Mouse (Mus musculus): ENCODE measurements around the gene Zfp143. TPM values are rescaled to one million over a fixed set of nuclear protein-coding genes. Genes with fewer than 3 reads are reported as not detected.
"Not testable (repeated sequence)": the region's sequence is repeated elsewhere in the genome, so short reads cannot be mapped to it uniquely, and the experiment has no call there.

Zfp143 gene
- polyA plus RNA-seq (2016; fragmentation: Nextera tagmentation; extraction: Ambion mirVana), result 21.6 and 24.3 TPM in 2 replicates

DNA sequence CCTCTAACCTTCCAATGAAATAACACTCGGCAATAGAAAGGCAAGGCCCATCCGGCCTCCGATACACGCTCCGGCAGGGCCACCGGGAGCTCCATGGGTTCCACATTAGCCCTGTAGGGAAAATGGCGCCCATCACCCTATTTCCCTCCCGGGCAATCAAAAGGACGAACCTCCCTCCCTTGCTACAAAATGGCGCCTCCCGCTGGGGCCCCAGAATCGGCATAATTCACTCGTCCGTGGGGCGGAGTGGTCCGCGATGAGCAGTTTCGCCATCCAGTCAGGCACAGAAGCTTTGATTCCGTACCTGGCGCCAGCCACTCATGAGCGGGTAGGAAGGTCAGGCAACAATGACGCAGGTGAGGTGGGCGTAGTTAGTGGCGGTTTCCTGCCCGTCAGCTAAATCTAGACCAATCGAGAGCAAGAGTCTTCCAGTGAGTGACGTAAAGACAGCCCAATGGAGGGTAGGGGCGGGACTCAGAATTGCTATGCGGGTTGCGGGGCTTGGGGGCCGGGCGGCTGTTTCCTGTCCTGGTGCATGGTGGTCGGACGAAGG lies at the start of gene Zfp143:
Zfp143 (plus strand) TSS at position 19 of the 553 bp plus-strand sequence.
- Histone ChIP-seq H3K4me2 (peak within 1 kb of the TSS; percentile 67), H3K9me3 (no peaks in the 10 kb centered on the region), H3K27ac (peak within 1 kb of the TSS; percentile 100), H3K27me3 (no peaks in the 10 kb centered on the region), H3K4me1 (replicated peaks) (peaks cover 10% of the 10 kb centered on the region), H3K4me3 (replicated peaks) (peak within 1 kb of the TSS; percentile 80), H3K36me3 (peaks cover 32% of the 10 kb centered on the region), H3K9ac (replicated peaks) (peak within 1 kb of the TSS; percentile 98)
- under 1% methylated on average over 34 of the region's 34 CpGs for WGBS
- ATAC-seq (ENCODE audit: insufficient number of reproducible peaks, insufficient read depth, low FRiP score, low TSS enrichment, low read depth), result peak; percentile 99

- no peak overlapping the region for H3K4me2 ChIP-seq
- H3K36me3 ChIP-seq, result no peaks in the 10 kb centered on the region
- WGBS, result 51% methylated on average over 1 of the region's 1 CpGs
- H3K9me3 ChIP-seq, result no peaks in the 10 kb centered on the region
- H3K4me3 ChIP-seq (replicated peaks), result no peak overlapping the region
- H3K4me1 ChIP-seq (replicated peaks), result no peaks in the 10 kb centered on the region
- no peak overlapping the region for H3K9ac ChIP-seq (replicated peaks)
- H3K27me3 ChIP-seq, result no peaks in the 10 kb centered on the region
- ATAC-seq (ENCODE audit: insufficient number of reproducible peaks, insufficient read depth, low FRiP score, low TSS enrichment, low read depth), result no peak
- no peak overlapping the region for H3K27ac ChIP-seq
Measured at GRCm38 (mm10) chr7:110011417-110011816, 49.6 kb upstream of the Zfp143 start.

GRCm38 (mm10) chr7:110014272-110014671 lies 46.7 kb upstream of the Zfp143 start:
- H3K9ac ChIP-seq (replicated peaks), result no peak overlapping the region
- no peak overlapping the region for H3K4me3 ChIP-seq (replicated peaks)
- ATAC-seq (ENCODE audit: insufficient number of reproducible peaks, insufficient read depth, low FRiP score, low TSS enrichment, low read depth), result no peak
- peaks cover 3% of the 10 kb centered on the region; the same call in 1 of the 2 replicates for H3K4me1 ChIP-seq (replicated peaks)
- H3K27ac ChIP-seq, result no peak overlapping the region
- no peaks in the 10 kb centered on the region for H3K9me3 ChIP-seq
- no peak overlapping the region for H3K4me2 ChIP-seq
- no peaks in the 10 kb centered on the region for H3K36me3 ChIP-seq
- 86% methylated on average over 5 of the region's 5 CpGs for WGBS
- no peaks in the 10 kb centered on the region for H3K27me3 ChIP-seq

DNA sequence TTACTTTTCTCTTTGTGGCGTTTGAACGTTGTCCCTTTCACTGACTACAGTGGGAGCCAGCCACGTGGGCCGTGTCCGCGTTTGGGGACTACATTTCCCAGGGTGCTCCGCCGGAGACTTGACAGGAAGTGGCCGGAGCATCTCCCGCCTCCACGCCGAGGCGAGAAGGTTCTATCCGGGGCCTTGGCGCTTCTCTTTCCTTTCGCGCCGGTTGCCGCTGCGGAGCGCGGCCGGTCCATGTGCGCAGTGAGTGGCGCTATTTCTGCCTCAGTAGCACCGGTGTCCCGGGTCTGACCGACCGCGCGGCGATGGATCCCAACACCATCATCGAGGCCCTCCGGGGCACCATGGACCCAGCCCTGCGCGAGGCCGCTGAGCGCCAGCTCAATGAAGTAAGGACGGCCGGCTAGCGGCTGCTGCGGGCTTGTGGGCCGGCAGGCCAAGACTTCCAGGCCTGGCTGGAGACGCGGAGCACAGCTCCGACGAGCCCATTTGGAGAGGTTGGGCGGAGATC lies 42.8 kb upstream of the Zfp143 start, which contains the start of gene Ipo7:
Ipo7 (plus strand) TSS at position 158 of the 514 bp plus-strand sequence.
- peak within 1 kb of the TSS; percentile 99 for H3K4me3 ChIP-seq (replicated peaks)
- no peaks in the 10 kb centered on the region for H3K9me3 ChIP-seq
- H3K27ac ChIP-seq, result peak within 1 kb of the TSS; percentile 96
- peak within 1 kb of the TSS; percentile 99 for H3K9ac ChIP-seq (replicated peaks)
- peak within 1 kb of the TSS; percentile 88 for H3K4me2 ChIP-seq
- H3K27me3 ChIP-seq, result no peaks in the 10 kb centered on the region
- ATAC-seq (ENCODE audit: insufficient number of reproducible peaks, insufficient read depth, low FRiP score, low TSS enrichment, low read depth), result peak; percentile 93
- 0 out of 2 replicates have a peak, but pooled peaks cover 7% of the 10 kb centered on the region for H3K36me3 ChIP-seq
- WGBS, result under 1% methylated on average over 48 of the region's 48 CpGs
- peaks cover 7% of the 10 kb centered on the region for H3K4me1 ChIP-seq (replicated peaks)

DNA sequence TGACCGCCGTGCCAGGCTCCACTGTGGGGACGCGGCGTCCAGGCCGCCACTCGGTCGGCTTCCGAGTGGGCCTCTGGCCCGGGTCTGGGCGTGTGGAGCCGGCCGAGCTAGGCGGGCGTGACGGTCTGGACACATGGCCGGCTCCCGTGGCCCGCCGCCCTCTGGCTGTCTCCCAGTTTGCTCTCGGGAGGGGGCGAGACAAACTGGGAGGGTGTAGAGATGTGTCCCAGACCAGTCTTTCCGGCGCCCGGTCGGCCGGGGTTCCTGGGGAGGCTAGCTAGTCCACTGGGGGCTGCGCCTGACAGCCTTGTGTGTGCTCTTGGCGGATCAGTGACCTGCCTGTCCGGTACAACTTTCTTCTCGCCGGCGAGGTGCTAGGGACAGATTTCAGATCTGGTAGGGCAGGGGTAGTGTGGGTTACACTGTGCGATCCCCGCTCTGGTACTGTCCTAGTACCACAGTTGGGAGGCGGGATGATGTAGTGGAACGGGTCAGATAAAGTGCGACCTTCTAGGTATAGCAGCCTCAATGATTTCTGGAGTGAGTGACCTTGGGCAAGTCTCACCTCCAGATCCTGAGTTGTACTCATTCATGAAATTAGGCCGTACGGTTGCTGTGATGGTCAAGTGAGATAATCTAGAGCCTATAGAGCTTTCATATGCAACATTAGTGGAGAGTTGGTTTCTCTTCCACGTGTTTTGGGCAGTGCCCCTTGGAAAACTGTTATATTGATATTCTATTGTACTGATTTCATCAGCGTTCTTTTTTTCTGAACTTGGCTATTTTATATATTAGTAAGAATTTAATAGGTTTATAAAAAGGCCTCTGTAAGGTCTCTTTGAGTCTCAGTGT lies 42.2 kb upstream of the Zfp143 start:
- H3K27me3 ChIP-seq, result no peaks in the 10 kb centered on the region
- ATAC-seq (ENCODE audit: insufficient number of reproducible peaks, insufficient read depth, low FRiP score, low TSS enrichment, low read depth), result peak; percentile 68
- H3K36me3 ChIP-seq, result 0 out of 2 replicates have a peak, but pooled peaks cover 7% of the 10 kb centered on the region
- peak overlapping the region; percentile 99 for H3K9ac ChIP-seq (replicated peaks)
- H3K4me2 ChIP-seq, result peak overlapping the region; percentile 88
- peak overlapping the region; percentile 99 for H3K4me3 ChIP-seq (replicated peaks)
- peak overlapping the region; percentile 96 for H3K27ac ChIP-seq
- peaks cover 7% of the 10 kb centered on the region for H3K4me1 ChIP-seq (replicated peaks)
- H3K9me3 ChIP-seq, result no peaks in the 10 kb centered on the region
- 0% methylated on average over 42 of the region's 42 CpGs for WGBS

DNA sequence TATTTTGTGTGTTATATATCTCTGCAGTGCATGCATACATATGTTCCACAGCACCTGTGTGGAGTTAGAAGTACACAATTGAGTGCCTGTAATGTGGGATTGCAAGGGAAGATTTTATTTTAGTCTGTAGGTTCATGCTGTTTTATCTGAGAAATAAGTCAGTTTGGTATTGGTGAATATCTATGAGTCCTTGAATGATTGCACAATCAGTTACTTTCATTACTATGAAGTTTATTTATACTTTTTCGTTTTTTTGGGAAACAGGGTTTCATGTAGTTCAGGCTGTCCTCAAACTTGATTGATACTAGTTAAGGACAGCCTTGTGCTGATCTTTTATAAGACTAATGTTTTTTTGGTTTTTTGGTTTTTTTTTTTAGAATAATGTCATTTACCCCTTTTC lies 37.5 kb upstream of the Zfp143 start:
- Histone ChIP-seq H3K4me2 (no peak overlapping the region), H3K4me3 (replicated peaks) (no peak overlapping the region), H3K9me3 (peaks cover 6% of the 10 kb centered on the region; the same call in 1 of the 2 replicates), H3K27me3 (no peaks in the 10 kb centered on the region), H3K4me1 (replicated peaks) (peaks cover 7% of the 10 kb centered on the region), H3K27ac (no peak overlapping the region), H3K9ac (replicated peaks) (no peak overlapping the region), H3K36me3 (peaks cover 27% of the 10 kb centered on the region; the same call in 1 of the 2 replicates)
- WGBS, result 97% methylated on average over 1 of the region's 1 CpGs
- ATAC-seq (ENCODE audit: insufficient number of reproducible peaks, insufficient read depth, low FRiP score, low TSS enrichment, low read depth), result no peak

- no peaks in the 10 kb centered on the region for H3K4me1 ChIP-seq (replicated peaks)
- 84% methylated on average over 2 of the region's 2 CpGs for WGBS
- ATAC-seq (ENCODE audit: insufficient number of reproducible peaks, insufficient read depth, low FRiP score, low TSS enrichment, low read depth), result no peak
Measured at GRCm38 (mm10) chr7:110026594-110026993, 34.4 kb upstream of the Zfp143 start.

GRCm38 (mm10) chr7:110028826-110029225 lies 32.2 kb upstream of the Zfp143 start:
- Histone ChIP-seq H3K36me3 (peaks cover 60% of the 10 kb centered on the region), H3K9ac (replicated peaks) (no peak overlapping the region), H3K27ac (no peak overlapping the region), H3K4me2 (no peak overlapping the region), H3K9me3 (peaks cover 6% of the 10 kb centered on the region; the same call in 1 of the 2 replicates), H3K4me1 (replicated peaks) (no peaks in the 10 kb centered on the region), H3K27me3 (no peaks in the 10 kb centered on the region), H3K4me3 (replicated peaks) (no peak overlapping the region)
- 84% methylated on average over 1 of the region's 1 CpGs for WGBS
- no peak for ATAC-seq (ENCODE audit: insufficient number of reproducible peaks, insufficient read depth, low FRiP score, low TSS enrichment, low read depth)

More at GRCm38 (mm10) chr7:110026594-110026993, 34.4 kb upstream of the Zfp143 start:
- H3K9ac ChIP-seq (replicated peaks), result no peak overlapping the region
- H3K27me3 ChIP-seq, result no peaks in the 10 kb centered on the region
- peaks cover 6% of the 10 kb centered on the region; the same call in 1 of the 2 replicates for H3K9me3 ChIP-seq
- no peak overlapping the region for H3K27ac ChIP-seq
- H3K4me2 ChIP-seq, result no peak overlapping the region
- H3K36me3 ChIP-seq, result peaks cover 48% of the 10 kb centered on the region
- H3K4me3 ChIP-seq (replicated peaks), result no peak overlapping the region

DNA sequence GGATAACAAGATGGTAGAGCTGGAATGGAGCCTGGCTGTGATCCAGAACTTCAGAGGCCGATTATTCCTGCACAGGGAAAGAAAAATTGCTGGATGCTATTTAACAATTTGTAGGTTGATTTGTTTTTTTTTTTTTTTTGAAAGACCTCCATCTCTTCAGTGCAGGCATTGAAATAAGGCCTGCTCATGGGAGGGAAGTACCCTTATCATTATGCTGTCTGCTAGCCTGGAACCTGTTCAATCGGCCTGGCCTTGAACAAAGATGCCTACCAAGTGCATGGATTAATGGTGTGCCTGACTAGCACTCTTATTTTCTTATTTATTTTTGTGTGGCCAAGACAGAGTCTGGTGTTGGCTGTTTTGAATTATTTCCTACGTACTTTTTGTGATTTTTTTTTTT lies 30.7 kb upstream of the Zfp143 start:
- no peak for ATAC-seq (ENCODE audit: insufficient number of reproducible peaks, insufficient read depth, low FRiP score, low TSS enrichment, low read depth)
- Histone ChIP-seq H3K36me3 (peaks cover 65% of the 10 kb centered on the region), H3K9ac (replicated peaks) (no peak overlapping the region), H3K27ac (no peak overlapping the region), H3K4me2 (no peak overlapping the region), H3K9me3 (no peaks in the 10 kb centered on the region), H3K27me3 (no peaks in the 10 kb centered on the region), H3K4me1 (replicated peaks) (no peaks in the 10 kb centered on the region), H3K4me3 (replicated peaks) (no peak overlapping the region)
- 92% methylated on average over 3 of the region's 3 CpGs for WGBS

DNA sequence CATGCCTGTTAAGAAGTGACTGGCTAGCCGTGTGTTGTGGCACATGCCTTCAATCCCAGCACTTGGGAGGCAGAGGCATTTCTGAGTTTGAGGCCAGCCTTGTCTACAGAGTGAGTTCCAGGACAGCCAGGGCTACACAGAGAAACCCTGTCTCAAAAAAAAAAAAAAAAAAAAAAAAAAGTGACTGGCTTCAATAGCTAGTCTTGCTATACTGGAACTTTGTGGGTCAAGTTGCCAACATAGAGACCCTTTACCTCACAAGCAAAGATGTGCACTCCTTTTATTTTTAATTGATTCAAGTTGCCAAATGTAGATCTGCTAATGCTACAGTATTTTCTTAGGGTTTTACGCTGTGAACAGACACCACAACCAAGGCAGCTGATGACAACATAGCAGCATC lies 3.3 kb upstream of the Zfp143 start:
- H3K27me3 ChIP-seq; H3K9ac ChIP-seq (replicated peaks); H3K9me3 ChIP-seq; ATAC-seq (ENCODE audit: insufficient number of reproducible peaks, insufficient read depth, low FRiP score, low TSS enrichment, low read depth); H3K4me3 ChIP-seq (replicated peaks); H3K27ac ChIP-seq; H3K4me1 ChIP-seq (replicated peaks); H3K4me2 ChIP-seq: not testable (repeated sequence)
- WGBS, result 92% methylated on average over 2 of the region's 2 CpGs
- peaks cover 51% of the 10 kb centered on the region for H3K36me3 ChIP-seq

DNA sequence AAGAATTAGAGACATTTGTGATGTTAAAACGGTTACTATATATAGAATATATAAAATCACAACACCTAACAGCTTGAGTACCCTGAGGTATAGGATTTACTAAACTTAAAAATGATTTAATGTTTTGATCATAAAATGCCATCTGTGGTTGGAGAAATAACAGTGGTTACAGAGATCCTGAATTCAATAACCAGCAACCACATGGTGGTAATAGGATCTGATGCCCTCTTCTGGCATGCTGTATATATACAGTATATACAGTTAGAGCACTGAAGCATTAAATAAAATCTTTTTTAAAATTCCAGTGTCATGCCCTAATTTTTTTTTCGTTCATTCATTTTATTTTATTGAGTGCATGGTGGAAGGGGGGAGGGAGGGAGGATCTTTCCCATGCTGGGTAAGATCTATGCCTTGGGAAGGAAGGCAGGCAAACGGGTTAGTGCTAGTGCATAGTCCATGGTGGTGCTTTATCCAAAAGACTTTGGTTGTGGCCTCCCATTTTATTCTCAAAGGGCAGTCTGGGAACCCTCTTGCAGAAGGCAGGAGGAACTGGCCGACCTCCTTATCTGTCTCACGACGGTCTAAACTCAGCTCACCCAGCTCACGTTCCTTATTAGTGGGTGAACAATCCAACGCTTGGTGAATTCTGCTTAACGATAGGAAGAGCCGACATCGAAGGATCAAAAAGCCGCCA lies 1.8 kb upstream of the Zfp143 start:
- peaks cover 46% of the 10 kb centered on the region for H3K36me3 ChIP-seq
- no peak overlapping the region for H3K27ac ChIP-seq
- no peak overlapping the region for H3K9ac ChIP-seq (replicated peaks)
- no peak for ATAC-seq (ENCODE audit: insufficient number of reproducible peaks, insufficient read depth, low FRiP score, low TSS enrichment, low read depth)
- no peak overlapping the region for H3K4me2 ChIP-seq
- H3K27me3 ChIP-seq, result no peaks in the 10 kb centered on the region
- peaks cover 10% of the 10 kb centered on the region for H3K4me1 ChIP-seq (replicated peaks)
- H3K4me3 ChIP-seq (replicated peaks), result 0 out of 2 replicates have a peak overlapping the region, but pooled peaks have one; percentile 80
- 88% methylated on average over 12 of the region's 12 CpGs for WGBS
- no peaks in the 10 kb centered on the region for H3K9me3 ChIP-seq

Measured in limb, embryonic 12.5 days (tissue).